Mouse (Mus musculus) neural tube, embryonic 14.5 days (tissue): ENCODE results near the gene Mcpt1. TPM values are rescaled to one million over a fixed set of nuclear protein-coding genes. Genes with fewer than 3 reads are reported as not detected.
"Not testable (repeated sequence)": the region's sequence is repeated elsewhere in the genome, so short reads cannot be mapped to it uniquely, and the experiment has no call there.

Experiments
- ATAC-seq: fragments of 200-750 bp; cut with Nextera tagmentation; 2 replicates; pipeline ENCODE4 v1.8.0; 2017; ENCODE audit warnings: low read depth, mild to moderate bottlenecking, moderate TSS enrichment, moderate library complexity
- H3K27ac ChIP-seq: fragments of 300-500 bp; sonication (generic); 2 replicates; pipeline ENCODE4 v1.5.1; 2014; ENCODE audit warnings: low read depth, mild to moderate bottlenecking, control low read depth, low read length, moderate library complexity, mixed read lengths
- H3K27me3 ChIP-seq: fragments of 300-500 bp; sonication (generic); 2 replicates; pipeline ENCODE4 v1.6.1; 2014; ENCODE audit warnings: low read length; ENCODE audit not compliant: control insufficient read depth, insufficient read depth
- H3K36me3 ChIP-seq: fragments of 300-500 bp; sonication (generic); 2 replicates; pipeline ENCODE4 v1.6.1; 2014; ENCODE audit warnings: low read length, mixed read lengths; ENCODE audit not compliant: control insufficient read depth, insufficient read depth
- H3K4me1 ChIP-seq: fragments of 300-500 bp; sonication (generic); 2 replicates; pipeline ENCODE4 v1.6.1; 2014; ENCODE audit warnings: low read length; ENCODE audit not compliant: control insufficient read depth, insufficient read depth
- H3K4me2 ChIP-seq: fragments of 300-500 bp; sonication (generic); 2 replicates; pipeline ENCODE4 v1.6.1; 2014; ENCODE audit warnings: mild to moderate bottlenecking, low read depth, low read length, control low read depth
- H3K4me3 ChIP-seq: fragments of 300-500 bp; sonication (generic); 2 replicates; pipeline ENCODE4 v1.5.1; 2014; ENCODE audit warnings: low read depth, low read length, control low read depth, mixed read lengths
- H3K9ac ChIP-seq: fragments of 300-500 bp; sonication (generic); replicated peaks from 2 replicates; pipeline ENCODE4 v1.6.1; 2014; ENCODE audit warnings: low read depth, mild to moderate bottlenecking, control low read depth, low read length, mixed read lengths
- H3K9me3 ChIP-seq: fragments of 300-500 bp; sonication (generic); 2 replicates; pipeline ENCODE4 v1.6.1; 2016; ENCODE audit warnings: low read length; ENCODE audit not compliant: control insufficient read depth
- WGBS: fragments of 180-500 bp; shearing (Covaris S2); extraction: QIAGEN DNeasy Blood & Tissue Kit; methylation state at CpG from one replicate; pipeline ENCODE4 v1.1.7; 2014; 5-methylcytosine and 5-hydroxymethylcytosine counted together
- polyA plus RNA-seq: library from polyadenylated mRNA; unstranded; fragments of >200 nt; fragmentation: Nextera tagmentation; extraction: Ambion mirVana; gene quantifications from 2 replicates; pipeline ENCODE4 v1.2.1, GENCODE M21; 2014

Gene Mcpt1
- polyA plus RNA-seq: not detected in 2 replicates

DNA sequence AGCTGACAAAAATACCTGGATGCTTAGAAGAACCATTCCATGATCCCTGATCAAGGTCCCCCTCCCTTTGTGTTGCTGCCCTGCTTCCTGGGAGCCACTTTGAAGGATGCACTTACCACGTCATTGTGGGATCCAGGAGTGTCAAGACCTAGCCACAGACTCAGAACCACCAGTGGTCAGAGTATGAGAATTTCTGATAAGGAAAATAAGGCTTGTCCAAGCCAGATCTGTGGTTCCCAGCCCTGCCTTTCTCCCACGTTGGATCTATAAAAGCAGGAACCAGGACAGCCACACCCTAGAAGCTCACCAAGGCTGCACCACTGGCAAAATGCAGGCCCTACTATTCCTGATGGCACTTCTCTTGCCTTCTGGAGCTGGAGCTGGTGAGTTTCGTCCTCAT, at the start of gene Mcpt1:
Gene Mcpt1, plus strand, starts transcription at position 301 of the 400 bp plus-strand sequence.
- 87% methylated on average over 3 of the region's 3 CpGs for WGBS

DNA sequence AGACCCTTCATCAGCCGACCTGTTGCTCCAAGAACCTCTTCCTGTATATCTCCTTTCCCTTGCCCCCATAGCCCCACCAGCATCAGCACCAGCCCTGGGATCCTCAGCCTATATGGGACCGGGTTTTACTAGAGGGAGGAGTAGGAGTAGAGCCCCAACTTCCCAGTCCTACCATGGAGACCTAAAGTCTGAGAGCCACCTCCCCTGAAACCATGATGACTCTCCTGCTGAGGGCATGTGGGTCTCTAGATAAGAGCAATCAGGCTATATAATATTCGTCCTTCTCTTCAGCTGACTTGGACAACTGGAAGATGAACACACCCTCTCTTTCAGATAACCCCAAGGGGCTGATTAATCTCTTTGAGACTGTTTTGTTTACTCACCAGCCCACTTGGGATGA, 30.3 kb upstream of the Mcpt1 start:
- H3K27me3 ChIP-seq, H3K9ac ChIP-seq, H3K4me3 ChIP-seq, H3K4me2 ChIP-seq, H3K9me3 ChIP-seq, H3K27ac ChIP-seq, H3K36me3 ChIP-seq, ATAC-seq, H3K4me1 ChIP-seq: not testable (repeated sequence)
- WGBS: 82% methylated on average over 1 of the region's 3 CpGs

More for the DNA sequence above, at the start of gene Mcpt1:
- not testable (repeated sequence) for H3K4me2 ChIP-seq, ATAC-seq, H3K4me3 ChIP-seq, H3K4me1 ChIP-seq, H3K36me3 ChIP-seq, H3K9ac ChIP-seq, H3K9me3 ChIP-seq, H3K27ac ChIP-seq, H3K27me3 ChIP-seq

DNA sequence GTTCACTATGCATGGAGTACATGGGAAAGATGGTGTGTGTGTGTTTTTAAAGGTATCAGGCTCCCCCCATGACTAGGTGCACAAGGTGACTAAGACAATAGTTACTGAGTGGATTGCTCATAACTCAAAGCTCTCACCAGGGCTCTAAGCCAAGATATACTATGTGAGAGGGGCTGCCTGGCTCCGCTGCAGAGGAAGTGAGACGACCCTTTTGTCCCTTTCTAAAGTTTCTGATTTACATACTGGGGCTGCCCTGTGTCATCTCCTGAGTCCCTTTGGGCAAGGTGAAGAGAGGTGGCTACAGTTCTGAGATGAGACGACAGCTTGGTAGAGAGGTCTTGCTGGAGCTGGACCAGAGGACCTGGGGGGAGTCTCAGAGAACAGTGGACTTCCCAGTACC, 4.6 kb upstream of the Mcpt1 start:
- Histone ChIP-seq H3K4me1 (no peaks in the 10 kb centered on the region), H3K9me3 (no peaks in the 10 kb centered on the region)
- 73% methylated on average over 3 of the region's 3 CpGs for whole genome bisulfite sequencing

DNA sequence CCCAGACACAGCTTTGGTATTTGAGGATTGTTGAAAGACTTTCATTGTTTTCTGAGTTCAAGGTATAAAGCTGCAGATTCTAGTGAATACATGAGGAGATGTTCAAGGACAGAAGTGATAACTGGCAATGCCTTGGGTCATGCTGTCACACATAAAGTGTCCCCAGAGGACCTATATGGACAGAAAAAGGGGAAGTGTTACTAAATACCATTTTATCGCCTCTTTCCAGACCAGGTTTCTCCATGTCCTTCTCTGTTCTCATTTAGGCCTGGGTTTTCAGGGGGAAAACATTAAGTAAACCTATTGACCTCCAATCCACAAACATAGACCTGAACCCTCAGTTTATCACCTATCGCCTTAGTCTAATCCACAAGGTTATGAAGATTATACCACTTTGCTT, 3.8 kb upstream of the Mcpt1 start:
- Histone ChIP-seq H3K4me1 (no peaks in the 10 kb centered on the region), H3K27me3 (no peaks in the 10 kb centered on the region), H3K36me3 (no peaks in the 10 kb centered on the region), H3K27ac (no peak overlapping the region), H3K4me2 (no peak overlapping the region), H3K4me3 (no peak overlapping the region), H3K9ac (no peak overlapping the region), H3K9me3 (no peaks in the 10 kb centered on the region)
- WGBS: 96% methylated on average over 2 of the region's 2 CpGs
- ATAC-seq: no peak

More for the DNA sequence above, 4.6 kb upstream of the Mcpt1 start:
- Histone ChIP-seq H3K9ac (no peak overlapping the region), H3K4me3 (no peak overlapping the region), H3K36me3 (no peaks in the 10 kb centered on the region), H3K27me3 (no peaks in the 10 kb centered on the region), H3K4me2 (no peak overlapping the region), H3K27ac (no peak overlapping the region)
- no peak for ATAC-seq

- no peak for ATAC-seq
- no peak overlapping the region for H3K9ac ChIP-seq
- no peaks in the 10 kb centered on the region for H3K9me3 ChIP-seq
- no peaks in the 10 kb centered on the region for H3K4me1 ChIP-seq
- WGBS: 61% methylated on average over 1 of the region's 1 CpGs
- H3K27me3 ChIP-seq: no peaks in the 10 kb centered on the region
- H3K27ac ChIP-seq: no peak overlapping the region
- H3K4me3 ChIP-seq: no peak overlapping the region
- H3K36me3 ChIP-seq: no peaks in the 10 kb centered on the region
- H3K4me2 ChIP-seq: no peak overlapping the region
Measured at GRCm38 (mm10) chr14:56019446-56019845, 1.7 kb downstream of the Mcpt1 start.

- not testable (repeated sequence) for H3K4me2 ChIP-seq, H3K27ac ChIP-seq, H3K36me3 ChIP-seq, H3K4me3 ChIP-seq, H3K4me1 ChIP-seq, ATAC-seq, H3K9me3 ChIP-seq, H3K9ac ChIP-seq, H3K27me3 ChIP-seq
- 82% methylated on average over 3 of the region's 4 CpGs for WGBS
Measured at GRCm38 (mm10) chr14:56021305-56021704, 3.5 kb downstream of the Mcpt1 start.

DNA sequence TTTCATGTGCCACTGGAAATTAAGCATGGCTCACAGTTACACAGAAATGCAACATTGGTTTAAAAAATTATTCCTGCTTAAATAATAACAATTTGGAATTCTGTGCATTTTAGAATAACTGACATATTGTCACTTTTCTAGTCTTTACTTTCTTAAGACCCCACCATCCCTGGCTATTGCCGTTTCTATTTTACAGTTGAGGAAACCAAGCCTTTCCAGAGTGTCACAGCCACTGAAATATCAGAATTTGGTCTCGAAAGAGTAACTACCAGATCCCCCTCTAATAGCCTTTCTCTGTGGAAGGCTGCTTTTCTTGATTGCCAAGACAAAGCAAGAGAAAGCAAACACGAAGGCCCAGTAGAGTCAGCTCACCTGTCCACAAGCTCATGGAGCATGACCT, 12.6 kb downstream of the Mcpt1 start, which contains the start of gene Mcpt9:
Gene Mcpt9, minus strand, starts transcription at position 101 of the 400 bp plus-strand sequence.
- H3K4me3 ChIP-seq, H3K27ac ChIP-seq, H3K4me1 ChIP-seq, H3K9ac ChIP-seq, H3K36me3 ChIP-seq, H3K9me3 ChIP-seq, H3K4me2 ChIP-seq, ATAC-seq, H3K27me3 ChIP-seq: not testable (repeated sequence)
- WGBS: 75% methylated on average over 3 of the region's 3 CpGs

DNA sequence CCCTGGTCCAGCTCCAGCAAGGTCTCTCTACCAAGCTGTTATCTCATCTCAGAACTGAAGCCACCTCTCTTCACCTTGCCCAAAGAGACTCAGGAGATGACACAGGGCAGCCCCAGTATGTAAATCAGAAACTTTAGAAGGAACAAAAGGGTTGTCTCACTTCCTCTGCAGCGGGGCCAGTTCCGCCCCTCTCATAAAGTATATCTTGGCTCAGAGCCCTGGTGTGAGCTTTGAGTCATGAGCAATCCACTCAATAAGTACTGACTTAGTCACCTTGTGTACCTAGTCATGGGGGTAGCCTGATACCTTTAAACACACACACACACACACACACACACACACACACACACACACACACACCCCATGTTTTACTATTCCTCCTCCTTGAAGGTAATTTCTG, 16.7 kb downstream of the Mcpt1 start:
- H3K27ac ChIP-seq: no peak overlapping the region
- H3K9me3 ChIP-seq: no peaks in the 10 kb centered on the region
- no peak overlapping the region for H3K4me2 ChIP-seq
- H3K4me3 ChIP-seq: no peak overlapping the region
- H3K9ac ChIP-seq: no peak overlapping the region
- no peak for ATAC-seq
- no peaks in the 10 kb centered on the region for H3K4me1 ChIP-seq
- no peaks in the 10 kb centered on the region for H3K27me3 ChIP-seq
- 83% methylated on average over 2 of the region's 2 CpGs for WGBS
- no peaks in the 10 kb centered on the region for H3K36me3 ChIP-seq

DNA sequence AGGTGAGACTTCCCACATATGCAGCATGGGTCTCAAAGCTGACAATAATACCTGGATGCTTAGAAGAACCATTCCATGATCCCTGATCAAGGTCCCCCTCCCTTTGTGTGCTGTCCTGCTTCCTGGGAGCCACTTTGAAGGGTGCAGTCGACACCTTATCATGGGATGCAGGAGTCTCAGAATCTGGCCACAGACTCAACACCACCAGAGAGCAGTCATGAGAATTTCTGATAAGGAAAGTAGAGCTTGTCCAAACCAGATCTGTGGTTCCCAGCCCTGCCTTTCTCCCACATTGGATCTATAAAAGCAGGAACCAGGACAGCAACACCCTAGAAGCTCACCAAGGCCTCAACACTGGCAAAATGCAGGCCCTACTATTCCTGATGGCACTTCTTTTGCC, 24.0 kb downstream of the Mcpt1 start, which contains the start of gene Mcpt2:
Gene Mcpt2, plus strand, starts transcription at position 250 of the 400 bp plus-strand sequence.
- 91% methylated on average over 1 of the region's 1 CpGs for WGBS
- H3K9me3 ChIP-seq, ATAC-seq, H3K36me3 ChIP-seq, H3K27ac ChIP-seq, H3K4me1 ChIP-seq, H3K27me3 ChIP-seq, H3K4me3 ChIP-seq, H3K4me2 ChIP-seq, H3K9ac ChIP-seq: not testable (repeated sequence)
